Mouse (Mus musculus): ENCODE data around the gene Akr1b7. TPM values are rescaled to one million over a fixed set of nuclear protein-coding genes. Genes with fewer than 3 reads are reported as not detected.
"Not testable (repeated sequence)": the region's sequence is repeated elsewhere in the genome, so short reads cannot be mapped to it uniquely, and the experiment has no call there.

Gene Akr1b7
- polyA plus RNA-seq (2012; rRNA removed), result 3.2 and 4.0 TPM in 2 replicates

GRCm38 (mm10) chr6:34412023-34412422 is at the start of gene Akr1b7:
Akr1b7 (plus strand) TSS chr6:34412334.
- no peaks in the 10 kb centered on the region for H3K4me1 ChIP-seq (ENCODE audit: control insufficient read depth, insufficient read depth, low read length)
- peak; percentile 34 for DNase-seq
- H3K27ac ChIP-seq (ENCODE audit: insufficient read depth, low read depth, low read length), result no peak within 1 kb of the TSS
- 19% methylated on average over 6 of the region's 6 CpGs for WGBS
- H3K4me3 ChIP-seq (ENCODE audit: insufficient read depth, low read depth, low read length), result no peak within 1 kb of the TSS
- H3K36me3 ChIP-seq (ENCODE audit: control insufficient read depth, insufficient read depth, low read length), result no peaks in the 10 kb centered on the region
- H3K27me3 ChIP-seq (replicated peaks; ENCODE audit: control insufficient read depth, insufficient read depth, low read length), result no peaks in the 10 kb centered on the region
- TF ChIP-seq POLR2A (IDR thresholded peaks at IDR 0.05; ENCODE audit: low read depth, low read length), result no peak
- no peak for TF ChIP-seq CTCF (conservative IDR thresholded peaks at IDR 0.05; ENCODE audit: insufficient read depth, insufficient read length, low read depth, low read length)

GRCm38 (mm10) chr6:34364217-34365136 is 47.7 kb upstream of the Akr1b7 start:
- TF ChIP-seq POLR2A (IDR thresholded peaks at IDR 0.05; ENCODE audit: low read depth, low read length) (no peak), CTCF (conservative IDR thresholded peaks at IDR 0.05; ENCODE audit: insufficient read depth, insufficient read length, low read depth, low read length) (no peak)
- Histone ChIP-seq H3K4me3 (ENCODE audit: insufficient read depth, low read depth, low read length) (no peak overlapping the region), H3K4me1 (ENCODE audit: control insufficient read depth, insufficient read depth, low read length) (no peaks in the 10 kb centered on the region), H3K36me3 (ENCODE audit: control insufficient read depth, insufficient read depth, low read length) (no peaks in the 10 kb centered on the region), H3K27me3 (replicated peaks; ENCODE audit: control insufficient read depth, insufficient read depth, low read length) (no peaks in the 10 kb centered on the region), H3K27ac (ENCODE audit: insufficient read depth, low read depth, low read length) (no peak overlapping the region)
- DNase-seq, result no peak
- 85% methylated on average over 12 of the region's 12 CpGs for WGBS

DNA sequence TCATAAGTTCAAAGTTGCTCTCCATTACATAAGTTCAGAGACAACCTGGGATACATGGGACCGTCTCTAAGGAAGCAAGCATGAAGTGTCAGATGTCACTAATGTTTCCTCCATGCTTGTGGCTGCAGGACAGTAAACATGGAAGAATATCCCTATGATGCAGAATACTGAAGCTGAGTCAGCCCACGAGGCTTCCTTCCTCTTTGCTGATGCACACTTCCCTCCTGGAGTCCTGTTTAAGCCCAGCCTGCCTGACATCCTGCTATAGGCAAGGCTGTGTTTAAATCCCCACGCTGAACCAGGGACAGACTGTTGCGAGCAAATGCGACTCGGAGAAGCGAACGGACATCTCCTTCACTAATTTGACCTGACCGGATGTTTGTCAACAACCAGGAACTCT is 44.1 kb upstream of the Akr1b7 start:
- DNase-seq, result no peak
- WGBS, result 77% methylated on average over 9 of the region's 9 CpGs
- no peaks in the 10 kb centered on the region for H3K36me3 ChIP-seq (ENCODE audit: control insufficient read depth, insufficient read depth, low read length)
- H3K27ac ChIP-seq (ENCODE audit: insufficient read depth, low read depth, low read length), result no peak overlapping the region
- no peak overlapping the region for H3K4me3 ChIP-seq (ENCODE audit: insufficient read depth, low read depth, low read length)
- TF ChIP-seq CTCF (conservative IDR thresholded peaks at IDR 0.05; ENCODE audit: insufficient read depth, insufficient read length, low read depth, low read length) (no peak), POLR2A (IDR thresholded peaks at IDR 0.05; ENCODE audit: low read depth, low read length) (no peak)
- H3K27me3 ChIP-seq (replicated peaks; ENCODE audit: control insufficient read depth, insufficient read depth, low read length), result no peaks in the 10 kb centered on the region
- no peaks in the 10 kb centered on the region for H3K4me1 ChIP-seq (ENCODE audit: control insufficient read depth, insufficient read depth, low read length)

DNA sequence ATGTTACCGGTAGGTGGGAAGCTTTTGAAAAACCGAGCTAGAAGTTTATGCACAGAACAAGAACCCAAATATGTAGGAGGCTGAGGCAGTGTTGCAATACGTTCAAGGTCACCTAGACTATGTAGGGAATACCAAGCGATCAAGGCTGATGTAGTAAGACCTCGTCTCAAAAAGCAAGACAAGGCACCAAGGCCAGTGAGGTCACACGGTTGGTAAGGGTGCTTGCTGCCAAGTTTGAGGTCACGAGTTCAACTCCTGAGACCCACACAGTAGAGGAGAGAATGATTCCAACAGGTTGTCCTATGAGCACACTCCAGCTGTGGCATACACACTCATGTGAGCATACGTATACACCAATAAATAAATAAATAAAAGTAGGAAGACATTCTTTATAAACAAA is 42.1 kb upstream of the Akr1b7 start:
- Histone ChIP-seq H3K27me3 (replicated peaks; ENCODE audit: control insufficient read depth, insufficient read depth, low read length) (no peaks in the 10 kb centered on the region), H3K27ac (ENCODE audit: insufficient read depth, low read depth, low read length) (no peak overlapping the region), H3K36me3 (ENCODE audit: control insufficient read depth, insufficient read depth, low read length) (no peaks in the 10 kb centered on the region), H3K4me3 (ENCODE audit: insufficient read depth, low read depth, low read length) (no peak overlapping the region), H3K4me1 (ENCODE audit: control insufficient read depth, insufficient read depth, low read length) (no peaks in the 10 kb centered on the region)
- no peak for DNase-seq
- TF ChIP-seq CTCF (conservative IDR thresholded peaks at IDR 0.05; ENCODE audit: insufficient read depth, insufficient read length, low read depth, low read length) (no peak), POLR2A (IDR thresholded peaks at IDR 0.05; ENCODE audit: low read depth, low read length) (no peak)
- WGBS, result 84% methylated on average over 8 of the region's 8 CpGs

DNA sequence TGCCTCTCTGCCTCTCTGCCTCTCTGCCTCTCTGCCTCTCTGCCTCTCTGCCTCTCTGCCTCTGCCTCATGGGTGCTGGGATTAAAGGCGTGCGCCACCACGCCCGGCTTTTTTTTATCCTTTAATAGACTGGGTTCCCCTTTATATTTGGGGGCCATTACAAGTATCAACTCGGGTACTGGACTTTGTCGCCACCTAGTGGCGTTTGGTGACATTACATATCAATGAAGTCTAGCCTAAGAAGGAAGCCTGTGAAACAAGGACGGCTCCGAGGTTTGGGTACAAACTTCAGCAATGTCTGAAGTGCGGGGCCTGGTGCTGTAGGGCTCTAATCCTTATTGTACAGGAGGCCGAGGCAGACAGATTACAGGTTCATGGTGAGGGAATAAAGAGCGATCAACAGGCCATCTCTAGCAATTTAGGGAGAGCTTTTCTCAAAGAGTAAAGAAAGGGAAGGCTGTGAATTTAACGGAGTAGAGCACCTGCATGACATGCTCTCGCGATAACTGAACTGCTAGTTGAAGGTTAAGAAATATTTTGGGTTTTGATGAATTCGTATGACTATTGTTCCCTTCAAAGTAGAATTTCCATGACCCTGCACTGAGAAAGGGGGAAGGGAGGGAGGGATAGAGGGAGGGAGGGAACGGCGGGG is 40.3 kb upstream of the Akr1b7 start:
- TF ChIP-seq POLR2A (IDR thresholded peaks at IDR 0.05; ENCODE audit: low read depth, low read length), result no peak
- peak; percentile 49 for TF ChIP-seq CTCF (conservative IDR thresholded peaks at IDR 0.05; ENCODE audit: insufficient read depth, insufficient read length, low read depth, low read length)
- no peaks in the 10 kb centered on the region for H3K36me3 ChIP-seq (ENCODE audit: control insufficient read depth, insufficient read depth, low read length)
- H3K4me3 ChIP-seq (ENCODE audit: insufficient read depth, low read depth, low read length), result no peak overlapping the region
- DNase-seq, result peak; percentile 83
- H3K27me3 ChIP-seq (replicated peaks; ENCODE audit: control insufficient read depth, insufficient read depth, low read length), result no peaks in the 10 kb centered on the region
- no peaks in the 10 kb centered on the region for H3K4me1 ChIP-seq (ENCODE audit: control insufficient read depth, insufficient read depth, low read length)
- WGBS, result 20% methylated on average over 18 of the region's 18 CpGs
- no peak overlapping the region for H3K27ac ChIP-seq (ENCODE audit: insufficient read depth, low read depth, low read length)

DNA sequence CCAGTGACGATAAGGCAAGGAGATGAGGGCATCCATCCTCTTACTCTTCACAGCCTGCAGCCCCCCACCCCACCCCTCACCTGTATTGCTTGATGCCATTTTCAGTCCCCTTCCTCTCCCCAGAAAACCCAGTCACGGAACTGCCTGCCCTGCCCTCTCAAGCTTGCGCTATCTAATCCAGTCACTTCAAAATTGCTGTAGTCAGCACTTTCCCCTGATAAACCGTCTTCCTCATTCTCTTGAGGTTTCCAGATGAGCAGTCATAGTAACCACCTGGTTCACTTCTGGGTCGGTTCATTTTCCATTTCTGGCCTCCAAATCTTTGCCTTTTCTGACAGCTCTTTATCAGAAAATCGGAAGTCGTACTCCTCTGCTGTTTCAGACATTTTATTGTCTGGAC is 38.3 kb upstream of the Akr1b7 start:
- 68% methylated on average over 7 of the region's 7 CpGs for WGBS
- no peaks in the 10 kb centered on the region for H3K4me1 ChIP-seq (ENCODE audit: control insufficient read depth, insufficient read depth, low read length)
- H3K27ac ChIP-seq (ENCODE audit: insufficient read depth, low read depth, low read length), result no peak overlapping the region
- H3K36me3 ChIP-seq (ENCODE audit: control insufficient read depth, insufficient read depth, low read length), result no peaks in the 10 kb centered on the region
- no peaks in the 10 kb centered on the region for H3K27me3 ChIP-seq (replicated peaks; ENCODE audit: control insufficient read depth, insufficient read depth, low read length)
- H3K4me3 ChIP-seq (ENCODE audit: insufficient read depth, low read depth, low read length), result no peak overlapping the region
- DNase-seq, result peak; percentile 7
- TF ChIP-seq CTCF (conservative IDR thresholded peaks at IDR 0.05; ENCODE audit: insufficient read depth, insufficient read length, low read depth, low read length) (no peak), POLR2A (IDR thresholded peaks at IDR 0.05; ENCODE audit: low read depth, low read length) (no peak)

DNA sequence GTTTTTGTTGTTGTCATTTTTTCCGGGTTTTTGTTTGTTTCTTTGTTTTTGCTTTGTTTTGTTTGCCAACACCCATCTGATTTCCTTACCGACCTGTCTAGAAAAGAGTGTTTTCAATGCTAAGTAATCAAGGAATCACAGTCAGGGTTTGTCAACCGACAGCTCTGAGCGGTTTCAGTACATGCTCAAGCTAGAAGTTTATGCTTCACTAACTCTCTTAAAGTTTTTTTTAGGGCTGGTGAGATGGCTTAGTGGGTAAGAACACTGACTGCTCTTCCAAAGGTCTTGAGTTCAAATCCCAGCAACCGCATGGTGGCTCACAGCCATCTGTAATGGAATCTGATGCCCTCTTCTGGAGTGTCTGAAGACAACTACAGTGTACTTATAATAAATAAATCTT is 36.2 kb upstream of the Akr1b7 start:
- not testable (repeated sequence) for H3K4me3 ChIP-seq (ENCODE audit: insufficient read depth, low read depth, low read length); DNase-seq; H3K27me3 ChIP-seq (replicated peaks; ENCODE audit: control insufficient read depth, insufficient read depth, low read length); H3K36me3 ChIP-seq (ENCODE audit: control insufficient read depth, insufficient read depth, low read length); H3K27ac ChIP-seq (ENCODE audit: insufficient read depth, low read depth, low read length); H3K4me1 ChIP-seq (ENCODE audit: control insufficient read depth, insufficient read depth, low read length)
- 62% methylated on average over 5 of the region's 5 CpGs for WGBS

All from kidney, adult 2 months (tissue).